Mouse (Mus musculus) forebrain, embryonic 15.5 days (tissue): ENCODE data around the gene Gm45337. TPM values are rescaled to one million over a fixed set of nuclear protein-coding genes. Genes with fewer than 3 reads are reported as not detected.

ENCODE experiments used
- ATAC-seq: fragments of 200-750 bp; cut with Nextera tagmentation; replicated peaks from 2 replicates; pipeline ENCODE4 v1.8.0; 2017; ENCODE audit warnings: mild to moderate bottlenecking, moderate TSS enrichment, moderate library complexity
- H3K27ac ChIP-seq: fragments of 300-500 bp; sonication (generic); replicated peaks from 2 replicates; pipeline ENCODE4 v1.5.1; 2015; ENCODE audit warnings: mild to moderate bottlenecking, inconsistent platforms
- H3K27me3 ChIP-seq: fragments of 300-500 bp; sonication (generic); 2 replicates; pipeline ENCODE4 v1.6.1; 2015; ENCODE audit warnings: inconsistent platforms
- H3K36me3 ChIP-seq: fragments of 300-500 bp; sonication (generic); 2 replicates; pipeline ENCODE4 v1.6.1; 2015; ENCODE audit warnings: mild to moderate bottlenecking, inconsistent platforms
- H3K4me1 ChIP-seq: fragments of 300-500 bp; sonication (generic); 2 replicates; pipeline ENCODE4 v1.6.1; 2015; ENCODE audit warnings: inconsistent platforms
- H3K4me2 ChIP-seq: fragments of 300-500 bp; sonication (generic); replicated peaks from 2 replicates; pipeline ENCODE4 v1.6.1; 2015; ENCODE audit warnings: mild to moderate bottlenecking, inconsistent platforms
- H3K4me3 ChIP-seq: fragments of 300-500 bp; sonication (generic); 2 replicates; pipeline ENCODE4 v1.5.1; 2015; ENCODE audit warnings: mild to moderate bottlenecking, inconsistent platforms
- H3K9ac ChIP-seq: fragments of 300-500 bp; sonication (generic); replicated peaks from 2 replicates; pipeline ENCODE4 v1.6.1; 2015; ENCODE audit warnings: mild to moderate bottlenecking, inconsistent platforms
- H3K9me3 ChIP-seq: fragments of 300-500 bp; sonication (generic); 2 replicates; pipeline ENCODE4 v1.6.1; 2016; ENCODE audit warnings: inconsistent platforms
- WGBS: fragments of 180-500 bp; shearing (Covaris S2); methylation state at CpG from one replicate; pipeline ENCODE4 v1.1.7; 2015; ENCODE audit warnings: mixed read lengths; 5-methylcytosine and 5-hydroxymethylcytosine counted together
- polyA plus RNA-seq: library from polyadenylated mRNA; unstranded; fragments of >200 nt; fragmentation: Nextera tagmentation; extraction: Ambion mirVana; gene quantifications from 2 replicates; pipeline ENCODE4 v1.2.1, GENCODE M21; 2015

Gm45337 gene
- polyA plus RNA-seq, 1 experiment from 2014 or later, result not detected

DNA sequence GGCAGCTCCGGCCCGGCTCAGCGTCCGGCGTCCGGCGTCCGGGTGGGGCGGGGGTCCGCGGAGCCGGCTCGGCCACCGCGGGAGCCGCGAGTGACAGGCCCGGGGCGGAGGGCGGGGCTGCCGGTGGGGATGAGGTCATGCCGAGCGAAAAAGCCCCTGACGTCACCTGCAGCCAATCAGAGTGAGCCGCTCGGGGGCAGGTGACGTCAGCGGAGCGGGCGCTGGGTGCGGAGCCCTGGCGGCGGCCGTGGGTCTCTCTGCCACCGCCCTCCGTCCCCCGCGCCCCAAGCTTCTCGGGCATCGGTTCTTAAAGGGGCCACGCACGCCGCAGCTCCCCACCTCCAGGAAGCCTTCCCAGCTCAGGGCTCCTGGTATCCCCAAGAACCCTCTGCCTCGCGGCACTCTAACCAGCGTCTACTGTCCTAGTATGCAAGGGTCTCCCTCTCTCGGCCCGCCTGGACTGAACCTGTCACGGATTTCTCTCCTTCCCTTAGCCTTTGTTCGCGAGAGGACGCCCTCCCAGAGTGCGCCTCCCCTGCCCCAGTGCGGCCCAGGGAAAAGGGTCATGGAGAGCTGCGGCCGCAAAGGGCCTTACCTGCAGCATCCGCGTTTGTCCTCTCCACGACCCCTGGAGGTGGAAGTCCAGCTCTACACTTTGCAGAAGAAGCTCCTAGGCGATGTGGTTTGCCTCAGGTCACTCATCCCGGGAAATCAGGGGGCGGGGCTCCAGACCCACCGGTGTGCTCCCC, 49.0 kb downstream of the Gm45337 start, which contains the start of gene Dusp8:
Dusp8 (minus strand) TSS at position 661 of the 749 bp plus-strand sequence.
- H3K27ac ChIP-seq, result peak within 1 kb of the TSS; percentile 95
- peak within 1 kb of the TSS; percentile 95 for H3K4me3 ChIP-seq
- H3K27me3 ChIP-seq, result 0 out of 2 replicates have a peak, but pooled peaks cover 6% of the 10 kb centered on the region
- WGBS, result under 1% methylated on average over 63 of the region's 63 CpGs
- peak within 1 kb of the TSS; percentile 99 for H3K9ac ChIP-seq
- H3K9me3 ChIP-seq, result no peaks in the 10 kb centered on the region
- peak within 1 kb of the TSS; percentile 93 for H3K4me2 ChIP-seq
- ATAC-seq, result peak; percentile 81
- no peaks in the 10 kb centered on the region for H3K36me3 ChIP-seq
- H3K4me1 ChIP-seq, result peaks cover 56% of the 10 kb centered on the region

DNA sequence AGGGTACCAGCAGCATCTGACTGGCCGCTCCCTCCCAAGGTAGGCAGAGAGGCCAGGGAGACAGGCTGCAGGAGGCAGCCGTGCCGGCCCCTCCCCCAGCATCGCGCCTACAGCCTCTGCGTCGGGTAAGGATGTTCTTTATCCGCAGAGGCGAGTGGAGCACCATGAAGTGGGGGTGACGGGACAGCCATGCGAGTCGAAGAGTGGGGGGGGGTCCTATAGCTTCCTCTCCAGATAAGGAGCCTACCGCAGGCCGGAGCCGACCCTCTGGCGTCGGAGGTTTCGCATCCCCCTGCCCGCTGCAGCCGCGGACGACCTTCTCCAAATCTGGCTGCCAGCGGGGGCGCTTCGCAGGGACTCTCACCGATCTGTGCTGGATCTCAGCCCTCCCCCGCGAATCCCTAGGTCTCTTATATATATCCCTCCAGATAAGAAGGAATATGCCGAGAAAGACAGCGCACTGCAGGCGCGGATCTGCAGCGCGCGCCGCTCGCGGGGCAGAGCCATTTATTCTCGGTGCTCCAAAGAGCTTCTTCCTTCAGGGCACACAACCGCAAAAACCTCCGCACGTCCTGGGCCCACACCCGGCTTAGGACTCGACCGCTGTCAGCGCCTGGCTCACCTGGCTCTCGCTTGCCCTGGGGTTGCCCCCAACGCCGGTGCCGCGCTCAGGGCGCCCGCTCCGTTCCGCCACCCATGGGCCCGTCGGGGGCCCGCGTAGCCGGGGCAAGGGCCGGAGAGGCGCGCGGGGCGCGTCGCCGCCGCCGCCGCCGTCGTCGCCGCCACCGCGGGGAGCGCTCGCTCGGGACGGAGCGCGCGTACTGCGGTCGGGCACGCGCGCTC, 49.9 kb downstream of the Gm45337 start:
- H3K4me1 ChIP-seq, result peaks cover 64% of the 10 kb centered on the region
- ATAC-seq, result peak; percentile 33

DNA sequence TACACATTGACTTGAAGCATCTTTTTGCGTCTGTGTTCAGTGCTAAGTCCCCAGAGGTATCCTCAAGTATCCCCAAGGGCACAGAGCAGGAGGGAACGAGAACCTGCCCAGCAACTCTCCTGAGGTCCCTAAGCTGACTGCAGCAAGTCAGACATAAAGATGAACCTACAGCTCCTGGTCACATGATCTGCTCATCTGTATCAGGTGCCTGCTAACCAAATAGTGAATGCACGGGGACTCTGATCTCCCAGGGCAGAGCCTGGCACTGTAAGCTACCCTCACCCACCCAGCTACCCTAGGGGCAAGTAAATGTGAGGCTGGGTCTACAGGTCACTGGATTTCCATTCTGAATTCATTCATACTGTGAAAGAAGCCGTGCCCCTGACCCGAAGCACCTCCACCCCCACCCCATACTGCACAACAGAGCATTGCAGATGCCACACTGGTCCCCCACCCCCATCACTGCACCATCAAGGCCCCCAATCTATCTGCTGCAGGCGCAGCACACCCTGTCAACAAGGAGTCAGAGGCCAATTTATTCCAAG, 50.6 kb downstream of the Gm45337 start:
- Histone ChIP-seq H3K9me3 (no peaks in the 10 kb centered on the region), H3K27ac (peak overlapping the region; percentile 95), H3K4me3 (peak overlapping the region; percentile 95), H3K4me1 (peaks cover 72% of the 10 kb centered on the region), H3K9ac (peak overlapping the region; percentile 99), H3K27me3 (0 out of 2 replicates have a peak, but pooled peaks cover 6% of the 10 kb centered on the region), H3K4me2 (peak overlapping the region; percentile 93), H3K36me3 (no peaks in the 10 kb centered on the region)
- ATAC-seq, result no peak
- 16% methylated on average over 6 of the region's 6 CpGs for WGBS

More for the DNA sequence above, 49.9 kb downstream of the Gm45337 start:
- Histone ChIP-seq H3K4me2 (peak overlapping the region; percentile 93), H3K27ac (peak overlapping the region; percentile 95), H3K9ac (peak overlapping the region; percentile 99), H3K36me3 (no peaks in the 10 kb centered on the region), H3K27me3 (0 out of 2 replicates have a peak, but pooled peaks cover 6% of the 10 kb centered on the region), H3K4me3 (peak overlapping the region; percentile 95), H3K9me3 (no peaks in the 10 kb centered on the region)
- under 1% methylated on average over 89 of the region's 89 CpGs for WGBS

Other genes starting within 250 kb of the Gm45337 start
- gene Tollip, start 226.1 kb downstream of the Gm45337 start, polyA plus RNA-seq, result 84.4 and 87.9 TPM in 2 replicates
- 23.1 and 25.8 TPM in 2 replicates for gene Brsk2, start 194.9 kb downstream of the Gm45337 start, polyA plus RNA-seq
- 52.5 and 54.3 TPM in 2 replicates for gene Mob2, start 83.5 kb downstream of the Gm45337 start, polyA plus RNA-seq
- gene Dusp8, start 48.8 kb downstream of the Gm45337 start, polyA plus RNA-seq, result 90.8 and 93.5 TPM in 2 replicates
- gene Gm45618, start 23.9 kb downstream of the Gm45337 start, polyA plus RNA-seq, result 0.60 TPM in 1 of 2 replicates, not detected in the other
- not detected in 2 replicates for gene Gm39115, start 8.6 kb downstream of the Gm45337 start, polyA plus RNA-seq
- gene Gm29735, start 12.5 kb upstream of the Gm45337 start, polyA plus RNA-seq, result not detected in 2 replicates
- not detected in 2 replicates for gene Gm4553, start 21.1 kb upstream of the Gm45337 start, polyA plus RNA-seq
- not detected in 2 replicates for gene Krtap5-2, start 31.4 kb upstream of the Gm45337 start, polyA plus RNA-seq
- gene Gm10153, start 45.8 kb upstream of the Gm45337 start, polyA plus RNA-seq, result not detected in 2 replicates
- not detected in 2 replicates for gene Krtap5-3, start 56.8 kb upstream of the Gm45337 start, polyA plus RNA-seq
- gene Gm7579, start 67.3 kb upstream of the Gm45337 start, polyA plus RNA-seq, result not detected in 2 replicates
- not detected in 2 replicates for gene Krtap5-5, start 85.4 kb upstream of the Gm45337 start, polyA plus RNA-seq
- gene Gm40460, start 96.5 kb upstream of the Gm45337 start, polyA plus RNA-seq, result not detected in 2 replicates
- gene Gm2431, start 113.7 kb upstream of the Gm45337 start, polyA plus RNA-seq, result not detected in 2 replicates
- not detected in 2 replicates for gene Gm4559, start 129.8 kb upstream of the Gm45337 start, polyA plus RNA-seq
- gene Krtap5-1, start 152.5 kb upstream of the Gm45337 start, polyA plus RNA-seq, result not detected in 2 replicates
- gene Krtap5-4, start 158.9 kb upstream of the Gm45337 start, polyA plus RNA-seq, result not detected in 2 replicates
- 2.4 and 3.1 TPM in 2 replicates for gene Ifitm10, start 229.1 kb upstream of the Gm45337 start, polyA plus RNA-seq
- gene Gm49369, start 238.1 kb upstream of the Gm45337 start, polyA plus RNA-seq, result 1.0 and 3.0 TPM in 2 replicates
- 195 and 218 TPM in 2 replicates for gene Ctsd, start 243.4 kb upstream of the Gm45337 start, polyA plus RNA-seq